Mouse (Mus musculus): Measurements from ENCODE around the gene Uso1.

Gene Uso1

GRCm38 (mm10) chr5:92137239-92138046 is at the start of gene Uso1:
Uso1 (plus strand) TSS chr5:92137938.
- DNase-seq = peak; percentile 99

DNA sequence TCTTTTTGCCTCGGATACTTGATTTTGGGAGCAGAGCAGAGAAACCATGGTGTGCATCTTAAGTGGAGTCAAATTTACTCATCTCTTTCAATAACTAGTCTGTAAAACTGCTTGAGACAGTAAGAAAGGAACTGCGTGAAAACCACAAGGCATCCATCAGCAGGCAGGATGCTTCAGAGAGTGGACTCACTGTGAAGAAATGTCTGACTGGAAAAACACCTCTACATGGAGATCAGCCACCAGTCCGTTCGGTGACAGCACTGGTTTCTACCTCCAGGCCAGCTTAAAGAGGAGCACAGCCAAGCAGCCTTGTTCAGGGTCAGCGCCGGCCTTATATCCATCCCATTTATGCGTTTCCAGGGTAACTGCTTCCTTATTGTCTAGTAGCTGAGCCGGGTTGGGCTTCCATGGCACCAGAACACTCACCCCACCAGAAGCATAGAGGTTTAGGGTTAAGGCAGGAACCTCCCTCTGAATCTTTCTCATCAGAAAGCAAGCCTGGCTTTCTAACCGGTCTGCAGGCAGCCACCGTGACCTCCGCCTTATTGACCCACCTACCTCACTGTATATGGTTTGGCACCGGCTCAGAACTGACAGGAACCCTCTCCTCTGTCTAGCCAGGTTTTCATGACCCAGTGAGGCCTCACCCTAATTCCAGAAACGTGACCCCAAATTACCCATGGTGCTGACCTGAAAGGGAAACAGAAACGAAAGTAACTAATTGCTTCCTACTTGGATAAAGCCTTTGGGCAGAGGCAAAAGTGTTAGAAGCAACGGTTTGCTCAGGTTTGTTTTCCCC is 44.3 kb upstream of the Uso1 start:
- DNase-seq = no peak

DNA sequence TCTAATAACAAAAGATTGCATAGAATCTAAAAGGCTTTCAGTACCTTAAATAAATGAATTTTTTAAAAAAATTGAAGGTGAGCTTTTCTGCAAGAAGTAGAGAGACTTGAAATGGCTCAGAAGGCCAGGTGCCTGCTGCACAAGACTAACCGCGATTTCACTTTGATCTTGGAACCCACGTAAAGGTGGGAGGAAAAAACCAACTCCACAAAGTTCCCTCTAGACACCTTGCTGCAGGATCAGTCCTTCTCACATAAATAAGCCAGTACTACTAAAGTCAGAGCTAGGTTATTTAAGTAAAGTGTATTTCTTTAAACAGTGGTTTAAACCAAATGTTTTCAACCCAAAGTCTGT is 43.7 kb upstream of the Uso1 start:
- DNase-seq = no peak

- no peak for DNase-seq
Observed at GRCm38 (mm10) chr5:92096786-92097185, 41.0 kb upstream of the Uso1 start.

GRCm38 (mm10) chr5:92097779-92098178 is 40.0 kb upstream of the Uso1 start:
- DNase-seq = no peak

DNA sequence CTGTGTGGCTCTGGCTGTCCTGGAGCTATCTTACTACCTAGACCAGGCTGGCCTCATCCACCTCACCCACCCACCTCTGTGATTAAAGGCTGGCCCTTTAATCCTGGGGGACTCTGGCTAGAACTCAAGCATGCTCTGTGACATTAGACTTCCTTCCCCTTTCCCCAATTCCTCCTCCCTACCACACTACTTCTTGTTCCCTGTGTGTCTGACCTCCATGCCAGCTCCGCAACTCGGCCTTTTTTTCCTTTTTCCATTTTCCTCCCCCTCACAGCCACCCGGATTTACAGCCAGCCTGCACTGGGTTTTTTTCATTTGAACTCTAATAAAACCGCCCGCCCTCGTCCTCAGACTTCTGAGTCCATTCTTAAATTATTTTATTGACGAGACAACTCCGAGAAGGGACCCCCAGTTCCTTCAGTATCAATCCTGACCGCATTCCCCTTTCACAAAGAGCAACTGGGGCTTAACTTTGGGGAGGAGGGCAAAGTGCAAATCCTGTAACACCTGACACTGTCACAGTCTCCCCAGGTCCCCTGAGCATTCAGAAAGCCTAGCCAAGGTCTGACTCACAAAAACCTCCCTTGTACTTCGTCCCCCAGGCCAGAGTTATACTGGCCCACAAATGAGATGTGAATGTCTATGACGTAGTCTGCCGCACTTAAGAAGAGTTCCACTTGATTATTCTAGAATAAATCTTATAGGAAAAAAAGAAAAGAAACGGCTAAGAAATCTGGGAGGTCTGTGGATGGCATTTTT is 39.2 kb upstream of the Uso1 start:
- no peak for DNase-seq

- no peak for DNase-seq
Observed at GRCm38 (mm10) chr5:92101601-92102000, 36.1 kb upstream of the Uso1 start.

DNA sequence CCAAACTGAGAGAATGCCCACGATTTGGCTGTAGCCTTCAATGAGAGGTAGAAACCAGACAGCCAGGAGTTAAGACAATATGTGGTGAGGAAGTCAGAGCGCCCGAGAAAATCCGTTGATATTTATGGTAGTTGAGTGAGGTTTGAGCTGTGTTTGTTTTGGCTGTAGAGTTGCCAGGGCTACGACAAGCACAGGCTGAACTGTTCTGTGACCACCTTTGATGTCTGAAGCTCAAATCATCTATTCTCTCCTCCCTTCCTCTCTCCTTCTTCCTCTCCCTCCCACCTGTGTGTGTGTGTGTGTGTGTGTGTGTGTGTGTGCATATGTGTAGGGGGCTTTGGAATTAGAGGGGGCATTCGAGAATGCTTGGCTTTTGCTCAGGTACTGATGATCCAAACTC is 34.7 kb upstream of the Uso1 start:
- DNase-seq = no peak

GRCm38 (mm10) chr5:92103816-92104415 is 33.8 kb upstream of the Uso1 start:
- no peak for DNase-seq

- peak; percentile 57 for DNase-seq
Observed at GRCm38 (mm10) chr5:92106327-92107125, 31.2 kb upstream of the Uso1 start.

DNA sequence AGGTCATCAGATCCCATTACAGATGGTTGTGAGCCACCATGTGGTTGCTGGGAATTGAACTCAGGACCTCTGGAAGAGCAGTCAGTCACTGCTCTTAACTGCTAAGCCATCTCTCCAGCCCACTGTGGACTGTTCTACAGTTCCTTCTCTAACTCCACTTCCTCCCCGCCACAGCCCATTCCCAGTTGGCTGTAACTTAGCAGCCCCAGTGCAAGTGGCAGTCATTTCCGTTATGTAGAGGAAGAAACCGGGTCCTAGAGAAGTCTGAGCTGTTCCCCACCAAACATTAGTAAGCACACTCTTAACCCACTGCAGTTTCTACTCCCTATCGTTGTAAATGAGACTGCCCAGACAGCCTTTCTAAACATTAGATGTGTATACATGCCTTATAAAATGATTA is 30.5 kb upstream of the Uso1 start:
- no peak for DNase-seq

- DNase-seq = no peak
Observed at GRCm38 (mm10) chr5:92110818-92111355, 26.9 kb upstream of the Uso1 start.

- DNase-seq = no peak
Observed at GRCm38 (mm10) chr5:92112175-92112574, 25.6 kb upstream of the Uso1 start.

GRCm38 (mm10) chr5:92112585-92112984 is 25.2 kb upstream of the Uso1 start:
- no peak for DNase-seq

DNA sequence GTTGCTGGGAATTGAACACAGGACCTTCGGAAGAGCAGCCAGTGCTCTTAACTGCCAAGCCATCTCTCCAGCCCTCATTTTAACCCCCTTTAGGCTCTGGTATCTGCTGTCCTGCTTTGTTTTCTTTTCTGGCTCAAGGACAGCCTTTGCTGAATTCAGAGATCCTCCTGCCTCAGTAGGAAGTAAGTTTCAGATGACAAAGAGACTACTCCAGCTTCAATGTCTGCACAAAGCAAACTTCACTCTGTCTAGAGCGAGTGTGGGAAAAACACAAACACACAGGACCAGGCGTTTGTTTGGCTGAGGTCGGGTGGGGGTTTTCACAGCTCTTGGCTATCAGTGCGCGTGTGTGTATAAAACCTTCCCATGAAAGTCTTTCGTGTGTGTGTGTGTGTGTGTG is 24.3 kb upstream of the Uso1 start:
- DNase-seq = no peak

DNA sequence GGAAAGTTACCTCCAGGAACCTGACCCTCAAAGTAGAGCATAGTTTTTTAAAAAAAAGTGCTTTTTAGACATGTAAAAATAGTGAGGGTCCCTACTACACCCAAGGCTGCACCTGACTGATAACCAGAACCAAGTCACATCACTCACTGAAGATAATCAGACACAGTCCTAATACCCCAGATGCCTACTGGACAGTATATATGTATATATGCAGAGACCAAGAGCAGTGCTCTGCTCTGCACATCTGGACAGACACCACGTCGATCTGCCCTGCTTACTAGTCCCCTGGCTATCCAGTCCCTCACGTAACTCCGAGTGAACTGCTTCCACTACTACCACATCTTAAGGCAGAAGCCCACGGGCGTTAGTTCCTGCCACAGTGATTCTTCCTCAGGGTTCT is 23.5 kb upstream of the Uso1 start:
- no peak for DNase-seq

- no peak for DNase-seq
Observed at GRCm38 (mm10) chr5:92114939-92115338, 22.8 kb upstream of the Uso1 start.

DNA sequence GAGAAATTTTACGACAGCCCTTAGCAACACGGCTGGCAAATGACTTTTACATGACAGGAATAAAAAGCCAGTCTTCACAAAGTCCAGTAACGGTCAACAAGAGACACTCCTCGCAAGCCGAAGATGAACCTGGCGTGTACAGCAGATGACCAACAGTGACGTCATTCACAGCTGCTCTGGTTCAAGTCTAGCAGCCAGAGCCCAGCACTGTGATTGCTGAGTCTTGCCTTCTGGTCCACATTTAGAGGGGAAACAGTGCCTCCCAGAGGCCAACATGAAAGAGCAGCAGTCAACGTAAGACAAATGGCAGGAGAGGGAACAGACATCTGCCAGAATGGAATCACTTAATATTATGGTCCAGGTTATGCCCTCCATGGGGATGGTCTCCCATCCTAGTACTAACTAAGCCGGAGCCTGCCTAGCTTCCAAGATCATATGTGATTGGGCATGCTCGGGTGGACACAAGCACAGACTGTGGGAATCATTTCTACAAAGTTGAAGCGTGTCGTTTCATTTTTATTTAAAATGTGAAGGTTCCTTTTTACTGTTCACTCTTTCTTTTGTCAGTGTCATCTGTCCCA is 19.8 kb upstream of the Uso1 start:
- DNase-seq = peak; percentile 82

DNA sequence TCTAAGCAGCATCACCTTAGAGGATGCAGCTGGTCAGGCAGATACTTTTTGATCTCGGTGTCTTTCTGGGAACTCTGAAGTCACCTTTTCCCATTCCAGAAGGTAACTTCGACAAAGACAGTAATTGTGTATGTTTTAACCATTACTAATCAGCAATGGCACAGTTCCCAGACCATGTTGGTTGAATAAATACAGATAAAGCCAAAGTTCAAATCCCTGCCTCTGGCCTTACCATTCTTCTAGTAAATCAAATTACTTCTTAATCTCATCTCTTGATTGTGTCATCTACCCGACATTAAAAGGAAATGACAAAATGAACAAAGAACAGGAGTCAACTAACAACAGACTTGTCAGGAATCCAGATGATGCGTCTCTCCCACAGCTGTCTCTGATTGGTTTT is 16.1 kb upstream of the Uso1 start:
- no peak for DNase-seq

DNA sequence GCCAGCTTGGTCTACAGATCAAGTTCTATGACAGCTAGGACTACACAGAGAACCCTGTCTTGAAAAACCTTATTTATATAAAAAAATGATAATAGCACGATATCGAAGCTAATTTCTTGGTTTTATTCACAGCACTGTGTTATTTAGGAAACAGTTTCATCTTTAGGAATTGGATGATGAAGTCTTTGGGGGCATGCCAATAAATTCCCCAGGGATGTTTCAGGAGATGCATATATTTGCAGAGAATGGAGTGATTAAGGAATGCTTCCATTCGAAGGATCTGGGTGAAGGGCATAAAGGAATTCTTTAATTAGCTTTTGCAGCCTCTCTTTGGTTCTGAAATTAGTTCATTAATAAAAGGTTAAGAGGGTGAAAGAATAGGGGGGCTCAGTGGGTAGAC is 12.3 kb upstream of the Uso1 start:
- no peak for DNase-seq

DNA sequence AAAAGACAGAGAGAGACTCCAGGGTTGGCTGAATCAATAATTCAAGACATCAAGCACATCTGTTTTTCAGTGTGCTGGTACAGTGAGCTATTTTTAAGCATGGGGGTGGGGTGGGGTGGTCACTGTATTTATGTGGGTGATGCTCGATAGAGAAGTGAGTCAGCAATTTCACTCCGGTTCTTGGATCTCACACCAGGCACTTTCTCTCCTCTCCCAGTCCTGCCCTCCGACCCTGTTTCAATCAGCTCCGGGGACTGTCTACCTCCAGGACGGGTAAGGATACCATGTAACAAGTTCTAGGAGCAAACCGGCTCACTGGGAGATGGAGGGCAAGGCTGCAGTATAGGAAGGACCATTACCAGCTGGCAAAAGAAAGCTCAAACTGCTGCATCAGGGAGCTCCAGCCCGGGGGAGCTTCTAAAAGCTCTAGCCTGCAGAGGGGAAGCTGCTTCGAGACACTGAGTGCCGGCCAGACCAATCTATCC is 10.6 kb upstream of the Uso1 start:
- DNase-seq = no peak

GRCm38 (mm10) chr5:92127751-92128150 is 10.0 kb upstream of the Uso1 start:
- DNase-seq = no peak
